Mouse (Mus musculus) cerebellum, postnatal 4 days (tissue): ENCODE data around the gene Arap2.
"Not testable (repeated sequence)": the region's sequence is repeated elsewhere in the genome, so short reads cannot be mapped to it uniquely, and the experiment has no call there.

Experiments
- DNase-seq, 2 experiments: peaks; one replicate each; pipeline ENCODE4 v3.0.0; 2022; ENCODE audit warnings: low spot score in 2 of 2, mixed read lengths in 1 of 2

Gene Arap2

GRCm38 (mm10) chr5:62743220-62743922 is 22.6 kb downstream of the Arap2 start:
- DNase-seq, result no peak

DNA sequence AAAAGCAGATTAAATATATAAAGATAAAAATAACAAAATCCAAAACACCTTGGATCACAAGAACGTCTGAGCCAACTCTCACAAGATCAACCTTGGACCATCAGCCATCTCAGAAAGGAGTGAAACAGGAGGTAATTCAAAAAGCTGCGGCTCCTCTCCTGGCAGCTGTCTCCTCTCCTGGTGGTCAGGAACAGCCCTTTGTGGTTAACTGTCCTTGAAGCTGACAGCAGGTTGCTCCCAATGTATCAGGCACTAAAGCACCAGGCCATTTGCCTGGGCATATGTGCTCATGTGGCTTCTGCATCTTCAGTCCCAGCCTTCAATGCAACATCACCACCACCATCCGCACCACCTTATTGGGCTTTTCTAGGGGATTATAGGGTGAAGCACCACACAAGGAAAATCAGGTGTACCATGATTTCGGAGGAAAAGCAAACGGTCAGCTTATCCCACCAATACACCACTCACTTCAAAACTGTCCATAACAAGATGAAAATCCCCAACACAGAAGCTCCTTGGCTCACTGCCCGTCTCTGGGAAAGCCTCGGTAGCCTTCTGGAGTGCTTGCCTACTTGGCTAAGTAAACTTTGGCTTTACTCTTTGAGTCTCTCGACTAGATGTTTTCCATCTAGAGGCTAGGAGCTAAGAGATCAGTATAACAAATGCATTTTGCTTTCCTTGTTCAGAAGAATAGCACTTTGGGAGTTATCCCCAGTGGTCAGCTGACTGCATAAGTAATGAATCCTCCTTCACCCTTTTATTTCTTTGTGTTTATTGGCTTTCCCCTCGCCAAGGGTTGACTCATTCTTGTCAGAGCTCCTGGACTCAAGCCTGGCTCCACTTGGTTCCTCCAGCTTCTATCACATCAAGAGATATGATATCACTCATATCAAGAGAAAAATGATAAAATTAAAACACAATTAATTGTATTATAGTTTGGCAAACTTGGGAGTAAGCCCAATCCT is 26.2 kb downstream of the Arap2 start:
- peak in 1 of 2 experiments; percentile 11 for DNase-seq

- DNase-seq, result not testable (repeated sequence)
Observed at GRCm38 (mm10) chr5:62730573-62730972, 35.4 kb downstream of the Arap2 start.

GRCm38 (mm10) chr5:62725551-62725950 is 40.4 kb downstream of the Arap2 start:
- peak in 1 of 2 experiments; percentile 14 for DNase-seq

DNA sequence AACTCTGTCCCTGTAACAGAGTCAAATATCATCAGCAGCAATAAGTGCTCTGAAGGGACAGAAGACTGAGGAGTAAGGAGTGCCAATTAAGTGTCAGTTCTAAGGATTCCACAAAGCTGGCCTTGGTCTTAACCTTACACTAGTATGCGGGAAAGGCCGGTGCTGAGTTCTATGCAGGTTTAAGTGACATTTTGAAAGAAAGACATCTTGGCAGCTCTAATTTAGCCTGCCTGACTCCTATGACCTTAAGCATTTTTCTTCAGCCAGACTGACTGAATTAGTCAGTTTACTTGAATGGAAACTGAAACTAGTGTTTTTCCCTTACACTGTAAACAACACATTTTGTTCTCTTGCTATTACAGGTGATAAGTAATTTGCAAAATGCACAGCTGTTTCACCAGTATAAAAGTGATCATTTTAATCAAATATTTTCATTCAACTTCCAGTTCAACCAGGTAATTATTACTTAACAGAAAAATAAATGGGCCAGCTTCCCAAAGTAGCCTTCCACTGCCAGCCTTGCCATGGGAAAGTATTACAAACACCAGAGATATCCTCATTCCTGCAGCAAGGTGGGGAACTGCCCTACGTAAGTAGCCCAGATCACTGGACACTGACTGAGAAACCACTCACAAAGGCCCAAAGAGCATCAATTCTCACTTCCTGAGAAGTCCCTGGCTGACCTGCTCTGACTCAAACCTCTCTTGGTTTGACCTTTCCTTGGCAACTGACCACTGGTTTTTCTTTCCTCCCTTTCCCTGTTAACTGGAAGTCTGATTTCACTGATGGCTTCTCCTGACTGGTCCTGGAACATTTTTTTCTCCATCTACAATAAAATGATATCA is 42.5 kb downstream of the Arap2 start:
- DNase-seq, result no peak

DNA sequence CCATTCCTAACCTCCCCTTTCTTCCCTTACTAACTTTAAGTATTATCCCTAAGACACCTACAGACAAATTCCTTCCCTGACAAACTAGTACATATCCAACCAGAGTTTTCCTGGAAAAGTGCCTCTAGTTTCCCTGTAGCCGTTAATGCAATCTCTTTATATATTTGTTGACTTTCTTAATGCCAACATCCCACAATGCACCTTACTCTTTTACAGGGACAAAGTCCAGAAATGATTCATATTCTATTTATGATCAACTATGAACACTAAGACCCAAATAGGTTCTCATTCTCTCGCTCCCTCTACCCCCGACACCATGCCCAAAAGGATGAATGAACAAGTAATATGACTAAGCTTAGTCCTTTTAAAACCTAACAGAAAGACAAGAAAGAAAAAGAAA is 49.5 kb downstream of the Arap2 start:
- no peak for DNase-seq

GRCm38 (mm10) chr5:62715977-62716376 is 50.0 kb downstream of the Arap2 start:
- no peak for DNase-seq

GRCm38 (mm10) chr5:62715436-62715835 is 50.5 kb downstream of the Arap2 start:
- no peak for DNase-seq

DNA sequence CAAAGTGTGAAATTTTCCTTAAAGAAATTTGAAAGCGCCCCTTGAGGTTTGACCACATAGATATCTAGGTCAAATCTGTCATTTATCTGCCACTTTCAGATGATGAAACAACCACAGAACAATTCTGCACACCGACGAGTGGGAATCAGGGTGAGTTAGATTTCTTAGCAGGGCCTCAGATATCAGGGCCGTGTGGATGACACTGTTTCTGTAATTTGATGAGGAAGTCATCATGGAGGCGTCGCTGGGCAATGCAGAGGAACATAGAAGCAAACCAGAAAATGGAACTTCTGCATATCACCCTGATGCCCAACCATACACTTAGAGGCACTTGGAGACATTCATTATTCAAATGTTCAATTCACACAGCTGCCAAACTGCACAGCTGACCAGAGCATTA is 55.0 kb downstream of the Arap2 start:
- no peak for DNase-seq

- peak in 1 of 2 experiments; percentile 45 for DNase-seq
Observed at GRCm38 (mm10) chr5:62706900-62707299, 59.1 kb downstream of the Arap2 start.

DNA sequence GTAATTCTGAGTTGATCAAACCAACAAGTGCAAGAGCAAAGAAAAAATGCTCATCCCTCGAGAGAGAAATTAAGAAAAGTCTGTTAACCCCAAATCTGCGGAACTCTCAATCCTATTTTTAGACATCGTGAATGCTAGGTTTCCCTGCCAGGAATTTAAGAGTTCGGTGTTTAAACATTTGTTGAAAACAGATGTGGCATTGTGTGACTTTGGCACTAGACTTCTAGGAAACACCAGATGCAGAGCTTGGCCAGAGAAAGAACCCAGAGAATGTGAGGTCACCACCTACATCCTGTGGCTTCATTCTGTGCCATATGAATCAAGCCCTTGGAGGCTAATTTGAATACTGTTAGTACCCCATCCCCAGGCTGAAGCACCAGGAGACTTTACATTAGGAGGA is 76.0 kb downstream of the Arap2 start:
- DNase-seq, result no peak

DNA sequence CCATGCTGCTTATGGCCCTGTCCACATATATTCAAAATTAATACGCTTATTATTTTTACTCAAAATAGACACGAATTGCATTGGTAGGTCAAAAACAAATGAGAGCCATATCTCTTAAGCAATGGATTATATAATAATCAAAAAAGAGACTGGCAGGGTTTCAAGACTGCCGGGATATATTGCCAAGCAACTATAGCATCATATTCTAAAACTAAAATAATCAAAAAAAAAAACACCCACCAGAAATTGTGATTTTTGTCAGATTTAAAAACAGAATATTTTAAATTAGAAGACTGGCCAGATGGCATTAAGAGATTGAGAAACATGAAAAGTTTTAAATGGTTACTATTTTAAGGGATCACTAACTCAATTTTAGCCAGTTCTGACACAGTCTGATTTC is 82.2 kb downstream of the Arap2 start:
- DNase-seq, result no peak

DNA sequence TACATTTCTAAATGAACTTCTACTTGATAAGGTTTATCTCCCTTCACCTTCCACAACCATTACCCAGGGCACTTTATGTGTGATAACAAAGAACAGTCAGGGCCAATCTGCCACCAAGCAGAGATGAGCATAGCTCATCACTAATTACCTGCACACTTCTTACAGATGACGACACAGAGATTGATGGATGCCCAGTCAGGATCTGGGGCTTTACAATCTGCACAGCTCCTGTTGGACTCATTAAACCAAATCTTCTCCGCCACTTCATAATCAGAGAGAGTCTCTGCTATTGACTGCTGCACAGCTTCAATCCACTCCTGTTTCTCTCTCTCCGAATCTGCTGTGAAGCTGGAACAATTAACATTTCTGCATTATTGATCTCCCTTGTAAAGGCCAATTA is 82.8 kb downstream of the Arap2 start:
- DNase-seq, result no peak

GRCm38 (mm10) chr5:62677390-62677789 is 88.6 kb downstream of the Arap2 start:
- DNase-seq, result no peak

DNA sequence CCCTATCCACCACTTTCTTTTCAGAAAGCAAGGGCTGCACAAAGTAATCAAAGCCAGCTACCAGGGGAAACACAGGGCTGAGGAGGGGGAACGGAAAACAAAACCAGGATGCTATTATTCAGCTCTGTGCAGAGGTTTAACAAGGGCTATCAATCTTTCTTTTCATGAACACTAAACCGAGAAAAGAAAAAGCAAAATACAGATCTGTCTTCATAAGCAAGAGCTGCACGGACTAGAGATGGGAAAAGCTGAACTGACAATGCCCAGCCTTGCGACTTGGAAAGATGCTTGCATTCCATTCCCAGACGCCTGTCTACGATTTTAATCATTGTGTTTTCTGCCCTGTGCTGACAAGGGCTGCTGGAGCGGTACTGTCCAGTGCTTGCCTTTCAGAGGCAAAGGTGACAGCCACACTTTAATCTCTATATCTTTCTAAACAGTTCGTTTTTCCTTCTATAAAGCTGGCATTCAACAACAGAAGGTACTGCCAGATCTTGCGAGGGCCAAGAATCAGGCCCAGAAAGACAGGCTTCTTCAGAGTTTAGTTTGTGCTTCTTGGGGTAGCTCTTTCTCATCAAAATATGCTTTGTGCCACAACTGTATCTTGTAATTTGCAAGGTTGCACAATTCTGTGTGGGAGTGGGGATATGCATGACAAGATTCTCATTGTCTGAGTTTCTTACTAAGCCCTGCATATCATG is 93.1 kb downstream of the Arap2 start:
- DNase-seq, result no peak

DNA sequence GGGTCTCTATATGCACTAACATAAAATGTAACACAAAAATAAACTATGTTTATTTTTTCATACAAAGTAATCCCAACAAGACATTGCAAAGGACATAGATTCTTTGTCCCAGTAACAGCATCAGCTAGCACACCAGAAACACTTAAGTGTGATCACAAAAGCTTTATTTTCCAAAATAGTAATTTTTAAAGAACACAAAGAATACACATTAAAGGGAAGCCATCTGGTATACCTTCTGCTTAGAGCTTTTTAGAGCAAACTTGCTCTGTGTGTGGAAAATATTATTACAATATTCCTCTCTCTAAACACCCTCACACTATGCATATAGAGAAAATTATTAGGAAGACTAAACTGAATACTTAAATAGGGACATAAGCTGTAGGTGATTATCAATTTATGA is 100.6 kb downstream of the Arap2 start:
- no peak for DNase-seq

DNA sequence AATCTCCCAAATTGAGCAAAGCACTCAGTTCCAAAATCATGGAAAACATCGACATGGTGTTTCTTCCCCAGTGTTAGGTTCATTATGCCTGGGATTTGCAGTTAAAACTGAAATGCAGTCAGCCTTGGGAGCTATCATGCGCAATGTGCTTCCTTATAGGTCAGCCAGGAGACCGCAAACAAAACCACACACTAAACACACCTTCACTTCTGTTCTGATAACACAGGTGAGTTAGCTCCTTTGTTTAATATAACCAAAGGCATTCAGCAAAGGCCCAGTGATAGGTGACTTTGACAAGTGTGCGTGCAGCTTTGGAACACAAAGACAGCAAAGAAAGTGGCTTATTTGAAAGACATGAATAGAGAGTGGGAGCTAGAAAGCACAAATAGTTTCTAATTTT is 101.1 kb downstream of the Arap2 start:
- DNase-seq, result no peak

GRCm38 (mm10) chr5:62663206-62663605 is 102.8 kb downstream of the Arap2 start:
- no peak for DNase-seq

DNA sequence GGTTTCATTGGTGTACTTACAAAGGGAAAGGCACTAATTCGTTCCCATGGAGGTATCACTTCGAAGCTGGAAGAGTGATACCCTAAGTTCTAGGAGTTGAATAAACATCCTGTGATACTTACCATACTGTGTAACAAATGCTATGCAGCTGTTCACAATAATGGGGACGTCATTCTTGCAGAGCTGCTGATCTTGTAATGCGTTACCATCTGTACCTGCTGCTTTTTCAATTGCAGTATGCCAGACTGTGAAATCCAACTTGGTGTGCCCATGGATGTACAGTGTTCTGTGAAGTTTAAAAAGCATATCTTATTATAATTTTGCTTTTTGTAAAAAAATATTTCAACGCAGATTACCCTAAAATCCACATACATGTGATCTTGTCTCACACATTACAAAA is 112.0 kb downstream of the Arap2 start:
- no peak for DNase-seq

GRCm38 (mm10) chr5:62642330-62642729 is 123.6 kb downstream of the Arap2 start:
- DNase-seq, result no peak

- no peak for DNase-seq
Observed at GRCm38 (mm10) chr5:62640501-62640900, 125.5 kb downstream of the Arap2 start.
